Mouse (Mus musculus): ENCODE data around the gene Pcgf5. TPM values are rescaled to one million over a fixed set of nuclear protein-coding genes. Genes with fewer than 3 reads are reported as not detected.

Pcgf5 gene
- polyA plus RNA-seq, 1 experiment = 51.1 TPM

DNA sequence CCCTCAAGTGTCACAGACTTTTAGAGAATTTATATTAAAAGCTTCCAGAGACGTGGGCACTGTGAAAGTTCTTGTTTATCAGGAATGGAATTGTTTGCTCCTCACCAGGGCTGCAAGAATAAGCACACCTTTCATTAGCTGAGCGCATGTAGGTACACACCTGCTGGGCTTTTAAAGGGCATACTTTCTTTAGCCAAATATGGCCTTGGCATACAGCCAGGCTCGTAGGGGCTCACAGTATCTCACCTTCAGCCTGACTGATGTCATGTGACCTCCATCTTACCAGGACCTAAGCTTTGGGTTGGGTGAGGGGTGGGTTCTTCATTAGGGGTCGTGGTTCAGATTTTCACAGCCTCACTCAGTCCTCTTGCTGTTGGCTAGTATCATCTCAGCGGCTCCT lies 149.6 kb downstream of the Pcgf5 start:
- no peaks in the 10 kb centered on the region for H3K27me3 ChIP-seq (ENCODE audit: control insufficient read depth, insufficient read depth, low read length, poor library complexity, severe bottlenecking)

DNA sequence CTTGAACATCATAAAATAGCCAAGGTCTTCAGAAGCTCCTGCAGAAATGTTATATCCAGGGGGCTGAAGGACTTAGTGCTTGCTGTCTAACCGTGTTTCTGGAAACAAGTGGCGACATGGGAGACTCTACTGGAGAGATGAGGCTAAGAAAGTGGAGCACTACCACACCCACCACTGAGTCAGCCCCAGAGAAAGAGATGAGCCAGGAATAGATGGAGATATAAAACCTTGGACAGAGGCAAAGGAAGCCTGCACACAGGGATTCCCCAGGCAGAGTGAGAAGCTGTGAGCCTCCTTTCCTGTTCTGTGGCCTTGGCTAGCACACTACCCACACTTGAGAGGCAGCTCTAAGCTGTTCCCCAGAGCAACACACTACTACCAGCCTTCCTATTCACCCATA lies 156.6 kb downstream of the Pcgf5 start:
- Histone ChIP-seq H3K36me3 (ENCODE audit: control insufficient read depth, insufficient read depth, low read length, poor library complexity, severe bottlenecking) (no peaks in the 10 kb centered on the region), H3K9me3 (replicated peaks; ENCODE audit: control insufficient read depth, insufficient read depth, low read length, poor library complexity, severe bottlenecking) (no peaks in the 10 kb centered on the region), H3K4me3 (ENCODE audit: low read depth, low read length) (no peak overlapping the region), H3K27ac (ENCODE audit: insufficient read depth, low read length) (no peak overlapping the region), H3K9ac (ENCODE audit: low read depth, poor library complexity, severe bottlenecking) (no peak overlapping the region), H3K4me1 (ENCODE audit: control insufficient read depth, insufficient read depth, low read length) (no peaks in the 10 kb centered on the region), H3K27me3 (ENCODE audit: control insufficient read depth, insufficient read depth, low read length, poor library complexity, severe bottlenecking) (no peaks in the 10 kb centered on the region)
- TF ChIP-seq POLR2A (IDR thresholded peaks at IDR 0.05; ENCODE audit: insufficient read depth, low read length) (no peak), EP300 (IDR thresholded peaks at IDR 0.05; ENCODE audit: insufficient read depth, low read depth, low read length) (no peak), CTCF (IDR thresholded peaks at IDR 0.05; ENCODE audit: low read depth, low read length) (no peak)

More for the DNA sequence above, 149.6 kb downstream of the Pcgf5 start:
- no peak overlapping the region for H3K4me3 ChIP-seq (ENCODE audit: low read depth, low read length)
- no peaks in the 10 kb centered on the region for H3K9me3 ChIP-seq (replicated peaks; ENCODE audit: control insufficient read depth, insufficient read depth, low read length, poor library complexity, severe bottlenecking)
- no peak overlapping the region for H3K9ac ChIP-seq (ENCODE audit: low read depth, poor library complexity, severe bottlenecking)
- peaks cover 6% of the 10 kb centered on the region for H3K4me1 ChIP-seq (ENCODE audit: control insufficient read depth, insufficient read depth, low read length)
- no peak for TF ChIP-seq POLR2A (IDR thresholded peaks at IDR 0.05; ENCODE audit: insufficient read depth, low read length)
- no peak for TF ChIP-seq CTCF (IDR thresholded peaks at IDR 0.05; ENCODE audit: low read depth, low read length)
- no peak for TF ChIP-seq EP300 (IDR thresholded peaks at IDR 0.05; ENCODE audit: insufficient read depth, low read depth, low read length)
- no peaks in the 10 kb centered on the region for H3K36me3 ChIP-seq (ENCODE audit: control insufficient read depth, insufficient read depth, low read length, poor library complexity, severe bottlenecking)
- H3K27ac ChIP-seq (ENCODE audit: insufficient read depth, low read length) = no peak overlapping the region

Other genes with a start within 250 kb of the Pcgf5 start
- gene Ankrd1, start 228.2 kb upstream of the Pcgf5 start, polyA plus RNA-seq (2011; ENCODE audit: insufficient read depth, insufficient read length, low read depth, missing spikeins) = 8.7 and 10.0 TPM in 2 replicates
- gene Hectd2, start 206.3 kb downstream of the Pcgf5 start, polyA plus RNA-seq (2011; ENCODE audit: insufficient read depth, insufficient read length, low read depth, missing spikeins) = 5.9 and 6.0 TPM in 2 replicates